Comparison of ENCODE assay signal across 8 mouse cellular contexts in genomic region chr11:84794496-84795113, GRCm38 (mm10). TPM values are rescaled to one million over a fixed set of nuclear protein-coding genes. Genes with fewer than 3 reads are reported as not detected.
DNase-seq lines count a peak whose midpoint lies in the region; ATAC-seq lines count a peak whose summit lies in the region.

No protein-coding gene starts in this region.

- H3K27me3 ChIP-seq in embryonic facial prominence, embryonic 15.5 days: peaks cover 9% of the 10 kb centered on the region; the same call in 1 of the 2 replicates
- H3K27me3 ChIP-seq in heart, embryonic 13.5 days (replicated peaks): peaks cover 26% of the 10 kb centered on the region
- no peaks in the 10 kb centered on the region; the same call in 1 of the 2 replicates for H3K27me3 ChIP-seq in kidney, embryonic 16.5 days (ENCODE audit: insufficient read depth, low read length)
- H3K27me3 ChIP-seq in limb, embryonic 15.5 days: peaks cover 4% of the 10 kb centered on the region
- no peaks in the 10 kb centered on the region for H3K27me3 ChIP-seq in stomach, embryonic 16.5 days (ENCODE audit: control insufficient read depth, insufficient read depth, low read length)

- no peak overlapping the region for H3K27ac ChIP-seq in embryonic facial prominence, embryonic 15.5 days (replicated peaks)
- H3K27ac ChIP-seq in heart, embryonic 13.5 days (replicated peaks): no peak overlapping the region
- no peak overlapping the region for H3K27ac ChIP-seq in kidney, embryonic 16.5 days (ENCODE audit: low read length)
- no peak overlapping the region for H3K27ac ChIP-seq in limb, embryonic 15.5 days
- H3K27ac ChIP-seq in stomach, embryonic 16.5 days (ENCODE audit: low read length): no peak overlapping the region

- no peak overlapping the region for H3K9ac ChIP-seq in embryonic facial prominence, embryonic 15.5 days
- H3K9ac ChIP-seq in heart, embryonic 13.5 days: no peak overlapping the region
- H3K9ac ChIP-seq in kidney, embryonic 16.5 days (replicated peaks; ENCODE audit: low read length): no peak overlapping the region
- H3K9ac ChIP-seq in limb, embryonic 15.5 days: no peak overlapping the region
- H3K9ac ChIP-seq in stomach, embryonic 16.5 days (ENCODE audit: low read length): no peak overlapping the region

- peaks cover 6% of the 10 kb centered on the region; the same call in 1 of the 2 replicates for H3K4me1 ChIP-seq in embryonic facial prominence, embryonic 15.5 days
- H3K4me1 ChIP-seq in heart, embryonic 13.5 days: no peaks in the 10 kb centered on the region
- no peaks in the 10 kb centered on the region for H3K4me1 ChIP-seq in kidney, embryonic 16.5 days (ENCODE audit: insufficient read depth, low read length)
- H3K4me1 ChIP-seq in limb, embryonic 15.5 days: peaks cover 6% of the 10 kb centered on the region; the same call in 1 of the 2 replicates
- no peaks in the 10 kb centered on the region for H3K4me1 ChIP-seq in stomach, embryonic 16.5 days (ENCODE audit: control insufficient read depth, insufficient read depth, low read length)

- peak; percentile 75 for DNase-seq in A20 (ENCODE audit: low read depth, low spot score)
- peak; percentile 72 to 75 for DNase-seq in adrenal gland, postnatal 36 days
- peak; percentile 27 to 36 for DNase-seq in natural killer cell, adult 2 months (ENCODE audit: low spot score in 2 of 2)

- H3K36me3 ChIP-seq in embryonic facial prominence, embryonic 15.5 days: no peaks in the 10 kb centered on the region
- no peaks in the 10 kb centered on the region for H3K36me3 ChIP-seq in heart, embryonic 13.5 days
- H3K36me3 ChIP-seq in kidney, embryonic 16.5 days (ENCODE audit: insufficient read depth, low read length): no peaks in the 10 kb centered on the region
- no peaks in the 10 kb centered on the region for H3K36me3 ChIP-seq in limb, embryonic 15.5 days
- H3K36me3 ChIP-seq in stomach, embryonic 16.5 days (ENCODE audit: control insufficient read depth, insufficient read depth, low read length): no peaks in the 10 kb centered on the region

- peak overlapping the region; percentile 44 for H3K4me2 ChIP-seq in embryonic facial prominence, embryonic 15.5 days (replicated peaks)
- H3K4me2 ChIP-seq in heart, embryonic 13.5 days: peak overlapping the region; percentile 47
- H3K4me2 ChIP-seq in kidney, embryonic 16.5 days (replicated peaks; ENCODE audit: low read depth, low read length): no peak overlapping the region
- H3K4me2 ChIP-seq in limb, embryonic 15.5 days: peak overlapping the region; percentile 42
- peak overlapping the region; percentile 32; the same call in 1 of the 2 replicates for H3K4me2 ChIP-seq in stomach, embryonic 16.5 days (ENCODE audit: low read depth, low read length)

- ATAC-seq in embryonic facial prominence, embryonic 15.5 days (ENCODE audit: insufficient number of reproducible peaks, low FRiP score, low TSS enrichment, low read depth): peak; percentile 49; the same call in 1 of the 2 replicates
- ATAC-seq in heart, embryonic 13.5 days (ENCODE audit: extremely low read depth, insufficient number of reproducible peaks, low FRiP score, low TSS enrichment): no peak
- ATAC-seq in kidney, embryonic 16.5 days (ENCODE audit: low FRiP score, low TSS enrichment): peak; percentile 78; the same call in 1 of the 2 replicates
- ATAC-seq in limb, embryonic 15.5 days (ENCODE audit: insufficient number of reproducible peaks, low FRiP score, low TSS enrichment, low read depth): peak; percentile 66; the same call in 1 of the 2 replicates
- peak; percentile 70 for ATAC-seq in stomach, embryonic 16.5 days (ENCODE audit: insufficient read depth, low FRiP score)

- H3K4me3 ChIP-seq in embryonic facial prominence, embryonic 15.5 days (replicated peaks): no peak overlapping the region
- 0 out of 2 replicates have a peak overlapping the region, but pooled peaks have one; percentile 7 for H3K4me3 ChIP-seq in heart, embryonic 13.5 days
- no peak overlapping the region for H3K4me3 ChIP-seq in kidney, embryonic 16.5 days (ENCODE audit: low read length)
- no peak overlapping the region for H3K4me3 ChIP-seq in limb, embryonic 15.5 days
- H3K4me3 ChIP-seq in stomach, embryonic 16.5 days (replicated peaks; ENCODE audit: low read length): no peak overlapping the region

- no peaks in the 10 kb centered on the region for H3K9me3 ChIP-seq in embryonic facial prominence, embryonic 15.5 days (replicated peaks)
- no peaks in the 10 kb centered on the region for H3K9me3 ChIP-seq in heart, embryonic 13.5 days
- peaks cover 3% of the 10 kb centered on the region; the same call in 1 of the 2 replicates for H3K9me3 ChIP-seq in kidney, embryonic 16.5 days (ENCODE audit: low read length)
- H3K9me3 ChIP-seq in limb, embryonic 15.5 days: no peaks in the 10 kb centered on the region
- H3K9me3 ChIP-seq in stomach, embryonic 16.5 days (replicated peaks; ENCODE audit: control insufficient read depth, low read length): no peaks in the 10 kb centered on the region

- 12% methylated on average over 17 of the region's 17 CpGs for WGBS in embryonic facial prominence, embryonic 15.5 days
- 11% methylated on average over 17 of the region's 17 CpGs for WGBS in heart, embryonic 13.5 days
- 9% methylated on average over 17 of the region's 17 CpGs for WGBS in kidney, embryonic 16.5 days
- 9% methylated on average over 17 of the region's 17 CpGs for WGBS in limb, embryonic 15.5 days
- 12% methylated on average over 17 of the region's 17 CpGs for WGBS in stomach, embryonic 16.5 days

RNA-seq across cellular contexts. Expression of gene Mrm1, which starts 24.7 kb away (rescaled TPM):
- total RNA-seq in adrenal gland, postnatal 36 days (2021): 10 to 100 TPM; 14.7 to 22.1 TPM
- polyA plus RNA-seq in embryonic facial prominence, embryonic 15.5 days (2015; fragmentation: Nextera tagmentation; extraction: Ambion mirVana): 13.1 and 13.2 TPM in 2 replicates
- 16.3 and 17.8 TPM in 2 replicates for polyA plus RNA-seq in heart, embryonic 13.5 days (2015; fragmentation: Nextera tagmentation; extraction: Ambion mirVana)
- polyA plus RNA-seq in kidney, embryonic 16.5 days (2015; fragmentation: Nextera tagmentation; extraction: Ambion mirVana): 12.3 and 15.5 TPM in 2 replicates
- 12.2 and 13.8 TPM in 2 replicates for polyA plus RNA-seq in limb, embryonic 15.5 days (2015; fragmentation: Nextera tagmentation; extraction: Ambion mirVana)
- polyA plus RNA-seq in stomach, embryonic 16.5 days (2015; fragmentation: Nextera tagmentation; extraction: Ambion mirVana): 12.1 and 13.2 TPM in 2 replicates

RNA-seq across cellular contexts. Expression of gene Dhrs11, which starts 34.2 kb away (rescaled TPM):
- total RNA-seq in adrenal gland, postnatal 36 days (2021): 10 to 100 TPM; 36.4 to 45.0 TPM
- polyA plus RNA-seq in embryonic facial prominence, embryonic 15.5 days (2015; fragmentation: Nextera tagmentation; extraction: Ambion mirVana): 13.7 and 14.2 TPM in 2 replicates
- polyA plus RNA-seq in heart, embryonic 13.5 days (2015; fragmentation: Nextera tagmentation; extraction: Ambion mirVana): 31.6 and 34.0 TPM in 2 replicates
- 13.1 and 14.9 TPM in 2 replicates for polyA plus RNA-seq in kidney, embryonic 16.5 days (2015; fragmentation: Nextera tagmentation; extraction: Ambion mirVana)
- polyA plus RNA-seq in limb, embryonic 15.5 days (2015; fragmentation: Nextera tagmentation; extraction: Ambion mirVana): 12.8 and 14.3 TPM in 2 replicates
- 25.5 and 29.5 TPM in 2 replicates for polyA plus RNA-seq in stomach, embryonic 16.5 days (2015; fragmentation: Nextera tagmentation; extraction: Ambion mirVana)
